Mouse (Mus musculus) midbrain, embryonic 14.5 days (tissue): ENCODE results near the gene Map4k3. TPM values are rescaled to one million over a fixed set of nuclear protein-coding genes. Genes with fewer than 3 reads are reported as not detected.
A peak's percentile ranks its signal among the peaks of the same experiment; 100 is the strongest.

Experiments used
- ATAC-seq: fragments of 200-750 bp; cut with Nextera tagmentation; 2 replicates; pipeline ENCODE4 v1.8.0; 2017; ENCODE audit warnings: moderate number of reproducible peaks, moderate library complexity; ENCODE audit not compliant: low FRiP score, low TSS enrichment
- DNase-seq: peaks from one replicate; pipeline ENCODE4 v3.0.0-alpha.2; 2015
- H3K27ac ChIP-seq: fragments of 300-500 bp; sonication (generic); replicated peaks from 2 replicates; pipeline ENCODE4 v1.5.1; 2014; ENCODE audit warnings: mild to moderate bottlenecking, low read depth, low read length, moderate library complexity
- H3K27me3 ChIP-seq: fragments of 300-500 bp; sonication (generic); 2 replicates; pipeline ENCODE4 v1.6.1; 2014; ENCODE audit warnings: low read length, control low read depth, mixed read lengths; ENCODE audit not compliant: control insufficient read depth, insufficient read depth
- H3K36me3 ChIP-seq: fragments of 300-500 bp; sonication (generic); 2 replicates; pipeline ENCODE4 v1.6.1; 2014; ENCODE audit warnings: low read length, control low read depth; ENCODE audit not compliant: control insufficient read depth, insufficient read depth
- H3K4me1 ChIP-seq: fragments of 300-500 bp; sonication (generic); 2 replicates; pipeline ENCODE4 v1.6.1; 2014; ENCODE audit warnings: mild to moderate bottlenecking, antibody characterized with exemption, low read length, control low read depth; ENCODE audit not compliant: control insufficient read depth, insufficient read depth
- H3K4me2 ChIP-seq: fragments of 300-500 bp; sonication (generic); 2 replicates; pipeline ENCODE4 v1.6.1; 2014; ENCODE audit warnings: mild to moderate bottlenecking, low read length, moderate library complexity
- H3K4me3 ChIP-seq: fragments of 300-500 bp; sonication (generic); replicated peaks from 2 replicates; pipeline ENCODE4 v1.5.1; 2014; ENCODE audit warnings: low read depth, low read length
- H3K9ac ChIP-seq: fragments of 300-500 bp; sonication (generic); replicated peaks from 2 replicates; pipeline ENCODE4 v1.6.1; 2014; ENCODE audit warnings: mild to moderate bottlenecking, low read length, moderate library complexity
- H3K9me3 ChIP-seq: fragments of 300-500 bp; sonication (generic); 2 replicates; pipeline ENCODE4 v1.6.1; 2016; ENCODE audit warnings: low read length, control low read depth, mixed read lengths; ENCODE audit not compliant: control insufficient read depth
- WGBS: fragments of 180-500 bp; shearing (Covaris S2); extraction: QIAGEN DNeasy Blood & Tissue Kit; methylation state at CpG from one replicate; pipeline ENCODE4 v1.1.7; 2014; 5-methylcytosine and 5-hydroxymethylcytosine counted together
- polyA plus RNA-seq: library from polyadenylated mRNA; unstranded; fragments of >200 nt; fragmentation: Nextera tagmentation; extraction: Ambion mirVana; gene quantifications from 2 replicates; pipeline ENCODE4 v1.2.1, GENCODE M21; 2014

Map4k3 gene
- polyA plus RNA-seq, 1 experiment from 2014 or later, result 39.7 TPM

DNA sequence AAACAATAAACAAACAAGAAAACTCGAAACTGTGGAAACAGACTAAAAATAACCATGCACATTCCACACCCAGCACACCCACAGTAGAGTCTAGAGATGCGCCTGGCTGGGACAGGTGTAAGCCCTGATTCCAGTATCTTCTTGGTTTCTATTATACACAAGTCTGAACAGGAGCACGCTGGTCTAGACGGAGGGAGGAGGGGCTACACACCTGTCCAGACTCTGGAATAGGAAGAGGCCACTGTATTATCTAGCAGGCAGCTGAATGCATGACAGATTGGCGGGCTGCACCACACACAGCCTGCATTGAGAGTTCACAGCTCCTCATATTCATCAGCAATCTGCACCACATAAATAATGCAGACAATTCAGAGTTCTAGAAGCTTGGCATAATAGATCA is 26.6 kb downstream of the Map4k3 start:
- DNase-seq (no peak), ATAC-seq (no peak)
- no peak overlapping the region for H3K4me2 ChIP-seq
- no peak overlapping the region for H3K4me3 ChIP-seq
- H3K36me3 ChIP-seq, result no peaks in the 10 kb centered on the region
- H3K9ac ChIP-seq, result no peak overlapping the region
- H3K9me3 ChIP-seq, result no peaks in the 10 kb centered on the region
- no peaks in the 10 kb centered on the region for H3K27me3 ChIP-seq
- no peak overlapping the region for H3K27ac ChIP-seq
- 76% methylated on average over 5 of the region's 5 CpGs for WGBS
- H3K4me1 ChIP-seq, result peaks cover 9% of the 10 kb centered on the region

DNA sequence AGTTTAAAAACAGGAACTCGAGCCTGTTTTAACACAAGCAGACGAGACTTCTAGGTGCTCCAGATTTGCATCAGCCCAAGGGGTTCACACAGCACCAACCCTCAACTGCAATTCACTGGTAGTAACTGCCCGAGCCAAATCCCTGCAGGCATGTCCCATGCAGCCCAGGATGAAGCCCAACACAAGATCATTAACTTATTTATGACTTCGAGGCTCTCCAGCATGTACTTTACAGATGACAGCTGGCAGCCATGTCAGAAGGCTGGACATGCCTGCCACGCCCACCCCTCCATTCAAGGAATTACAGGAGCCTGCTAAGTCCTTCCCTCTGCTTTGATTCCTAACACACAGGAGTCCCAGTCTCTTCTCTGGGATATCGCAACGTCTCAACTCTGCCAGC is 29.4 kb downstream of the Map4k3 start:
- Histone ChIP-seq H3K4me2 (no peak overlapping the region), H3K4me1 (peaks cover 9% of the 10 kb centered on the region), H3K9ac (no peak overlapping the region), H3K9me3 (no peaks in the 10 kb centered on the region), H3K36me3 (no peaks in the 10 kb centered on the region), H3K4me3 (no peak overlapping the region), H3K27ac (no peak overlapping the region), H3K27me3 (no peaks in the 10 kb centered on the region)
- ATAC-seq, result no peak
- 51% methylated on average over 7 of the region's 7 CpGs for WGBS
- DNase-seq, result peak; percentile 25

DNA sequence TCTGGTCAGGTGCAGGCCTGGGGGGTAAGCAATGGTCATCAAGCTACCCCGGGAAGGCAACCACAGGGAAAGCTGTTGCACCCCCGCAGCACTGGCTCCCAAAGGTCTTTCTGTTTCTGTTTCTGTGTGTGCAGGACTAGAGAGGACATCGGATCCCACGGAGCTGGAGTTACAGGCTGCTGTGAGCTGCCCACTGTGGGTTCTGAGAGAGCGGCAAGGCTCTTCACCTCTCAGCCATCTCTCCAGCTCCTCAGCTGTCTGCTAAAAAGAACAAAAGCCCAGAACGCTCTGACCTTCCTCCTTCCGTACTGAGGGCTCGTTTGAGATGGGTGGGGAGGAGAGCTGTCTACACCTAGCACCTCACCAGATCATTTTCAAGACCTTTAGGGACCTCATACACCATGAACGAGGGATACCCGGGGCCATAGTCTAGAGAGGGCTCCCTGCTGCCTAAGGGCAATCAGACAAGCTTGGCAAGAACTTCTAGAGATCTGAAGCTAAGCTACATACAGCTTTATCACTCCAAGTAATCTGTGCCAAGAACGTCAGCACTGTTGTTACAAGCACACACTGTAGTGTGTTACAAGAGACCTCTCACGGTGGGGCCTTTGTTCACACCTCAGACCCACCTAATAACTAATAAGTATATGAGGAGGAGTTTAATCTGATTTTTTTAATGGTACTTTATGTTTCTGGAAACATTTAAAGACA is 29.9 kb downstream of the Map4k3 start:
- Histone ChIP-seq H3K36me3 (no peaks in the 10 kb centered on the region), H3K27me3 (no peaks in the 10 kb centered on the region), H3K27ac (peak overlapping the region; percentile 32; the same call in 1 of the 2 replicates), H3K4me2 (no peak overlapping the region), H3K9me3 (no peaks in the 10 kb centered on the region), H3K4me3 (no peak overlapping the region), H3K4me1 (peaks cover 9% of the 10 kb centered on the region), H3K9ac (no peak overlapping the region)
- no peak for DNase-seq
- no peak for ATAC-seq
- WGBS, result 66% methylated on average over 12 of the region's 12 CpGs

DNA sequence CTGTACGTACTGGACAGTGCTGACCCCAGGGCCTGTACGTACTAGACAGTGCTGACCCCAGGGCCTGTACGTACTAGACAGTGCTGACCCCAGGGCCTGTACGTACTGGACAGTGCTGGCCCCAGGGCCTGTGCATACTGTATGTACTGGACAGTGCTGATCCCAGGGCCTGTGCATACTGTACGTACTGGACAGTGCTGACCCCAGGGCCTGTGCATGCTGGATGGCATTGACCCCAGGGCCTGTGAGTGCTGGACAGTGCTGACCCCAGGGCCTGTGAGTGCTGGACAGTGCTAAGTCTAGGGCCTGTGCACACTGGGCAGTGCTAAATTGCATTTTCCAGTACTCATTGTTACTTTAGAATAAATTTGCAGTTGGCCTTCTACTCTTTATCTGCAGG is 31.3 kb downstream of the Map4k3 start:
- H3K4me2 ChIP-seq, result no peak overlapping the region
- H3K4me3 ChIP-seq, result no peak overlapping the region
- DNase-seq (no peak), ATAC-seq (0 out of 2 replicates have a peak, but pooled peaks have one; percentile 20)
- WGBS, result 92% methylated on average over 5 of the region's 5 CpGs
- H3K4me1 ChIP-seq, result peaks cover 9% of the 10 kb centered on the region
- H3K27me3 ChIP-seq, result no peaks in the 10 kb centered on the region
- H3K36me3 ChIP-seq, result no peaks in the 10 kb centered on the region
- no peaks in the 10 kb centered on the region for H3K9me3 ChIP-seq
- H3K9ac ChIP-seq, result no peak overlapping the region
- H3K27ac ChIP-seq, result no peak overlapping the region

DNA sequence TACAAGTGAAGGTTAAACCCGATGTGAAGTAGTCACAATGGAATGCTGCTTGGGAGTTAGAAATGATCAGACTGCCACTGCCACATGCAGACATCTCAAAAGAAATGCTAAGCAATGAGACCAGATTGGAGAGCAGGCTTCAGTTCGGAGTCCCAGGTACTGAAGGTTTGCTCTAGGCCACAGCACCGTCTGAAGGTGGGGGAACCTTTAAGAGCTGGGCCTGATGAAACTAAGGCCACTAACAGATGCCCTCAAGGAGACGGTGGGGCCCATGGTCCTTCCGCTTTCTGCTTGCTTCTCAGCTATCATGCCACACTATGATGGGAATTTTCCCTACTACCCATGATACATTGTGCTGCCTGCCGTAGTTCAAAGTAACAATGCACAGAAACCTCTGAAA is 32.1 kb downstream of the Map4k3 start:
- Histone ChIP-seq H3K36me3 (no peaks in the 10 kb centered on the region), H3K4me2 (no peak overlapping the region), H3K4me3 (no peak overlapping the region), H3K27ac (no peak overlapping the region), H3K4me1 (peaks cover 4% of the 10 kb centered on the region), H3K9ac (no peak overlapping the region), H3K27me3 (no peaks in the 10 kb centered on the region), H3K9me3 (no peaks in the 10 kb centered on the region)
- 96% methylated on average over 6 of the region's 6 CpGs for WGBS
- no peak for ATAC-seq
- DNase-seq, result no peak

DNA sequence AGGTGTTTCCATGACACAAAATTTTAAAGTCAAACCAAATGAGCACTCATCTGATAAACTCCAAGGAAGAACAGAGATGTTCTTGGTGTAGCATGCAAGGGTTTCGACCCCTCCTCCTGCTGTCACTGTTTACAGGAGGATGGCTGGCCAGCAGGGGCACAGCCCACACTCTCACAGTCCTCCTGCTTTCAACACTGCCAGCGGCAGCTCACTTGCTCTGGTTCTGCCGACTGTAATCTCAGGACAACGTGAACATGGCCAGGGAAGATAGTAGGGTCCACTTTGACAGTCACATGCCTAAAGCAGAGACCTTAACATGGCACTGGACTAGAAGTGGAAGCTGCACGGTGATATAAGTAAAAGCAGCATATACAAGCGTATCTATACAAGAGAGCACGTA is 34.6 kb downstream of the Map4k3 start:
- Histone ChIP-seq H3K36me3 (no peaks in the 10 kb centered on the region), H3K9ac (no peak overlapping the region), H3K27me3 (no peaks in the 10 kb centered on the region), H3K4me2 (no peak overlapping the region), H3K4me3 (no peak overlapping the region), H3K27ac (no peak overlapping the region), H3K4me1 (no peaks in the 10 kb centered on the region), H3K9me3 (no peaks in the 10 kb centered on the region)
- DNase-seq (no peak), ATAC-seq (no peak)
- 67% methylated on average over 7 of the region's 7 CpGs for WGBS

DNA sequence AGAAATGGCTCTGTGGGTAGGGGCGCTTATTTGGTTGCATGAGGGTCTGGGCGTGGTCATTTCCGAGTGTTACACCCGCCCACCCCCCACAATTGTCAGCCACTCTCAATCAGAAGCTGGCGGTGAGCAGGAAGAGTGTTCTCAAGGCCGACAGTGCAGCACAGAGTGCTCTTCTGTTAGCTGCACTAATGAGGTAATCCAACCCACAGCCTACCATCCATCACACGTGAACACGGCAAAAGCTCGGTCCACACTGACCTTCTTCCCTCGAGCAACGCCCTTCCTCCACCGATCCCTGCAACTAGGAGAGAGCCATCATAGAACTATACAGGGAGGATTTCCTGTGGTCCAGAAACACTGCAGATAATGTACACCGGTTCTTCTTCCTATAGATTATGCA is 36.1 kb downstream of the Map4k3 start:
- Histone ChIP-seq H3K27ac (no peak overlapping the region), H3K9me3 (no peaks in the 10 kb centered on the region), H3K27me3 (no peaks in the 10 kb centered on the region), H3K36me3 (no peaks in the 10 kb centered on the region), H3K9ac (no peak overlapping the region), H3K4me1 (no peaks in the 10 kb centered on the region), H3K4me3 (no peak overlapping the region), H3K4me2 (no peak overlapping the region)
- ATAC-seq (no peak), DNase-seq (no peak)
- 92% methylated on average over 13 of the region's 13 CpGs for WGBS

DNA sequence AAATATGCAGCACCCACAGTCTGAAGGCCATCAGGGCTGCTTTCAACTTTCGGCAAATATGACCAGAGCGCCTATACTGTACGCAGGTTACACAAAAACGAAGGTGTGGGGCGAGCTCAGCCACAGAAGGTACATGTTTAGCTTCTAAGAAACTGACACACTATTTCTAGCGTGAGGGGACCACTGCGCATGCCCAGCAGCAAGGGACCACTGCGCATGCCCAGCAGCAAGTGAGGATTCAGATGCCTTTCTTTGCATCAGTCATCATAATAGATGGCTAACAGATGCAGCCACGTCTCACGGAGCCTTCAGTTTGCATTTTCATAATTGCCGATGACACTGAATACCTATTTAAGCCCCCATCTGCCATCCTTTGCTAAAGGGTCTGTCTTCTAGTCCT is 39.6 kb downstream of the Map4k3 start:
- H3K27me3 ChIP-seq, result no peaks in the 10 kb centered on the region

DNA sequence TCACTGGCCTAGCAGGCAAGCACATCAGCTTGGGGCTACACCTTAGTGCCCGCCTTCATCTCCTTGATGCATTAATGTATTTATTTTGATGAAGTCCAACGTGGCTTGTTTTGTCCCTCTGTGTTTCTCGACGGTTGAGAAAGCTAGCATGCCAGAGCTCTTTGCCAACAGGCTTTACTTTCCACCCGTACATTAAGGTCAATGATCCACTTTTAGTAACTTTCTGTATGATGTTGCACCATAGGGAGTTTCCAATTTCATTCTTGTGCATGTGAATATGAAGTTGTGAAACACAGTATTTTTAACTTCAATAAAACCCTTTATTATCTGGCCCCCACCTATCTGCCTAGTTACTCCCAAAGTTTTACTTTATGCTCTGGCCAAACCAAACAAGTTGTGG is 42.2 kb downstream of the Map4k3 start:
- Histone ChIP-seq H3K4me1 (no peaks in the 10 kb centered on the region), H3K9me3 (no peaks in the 10 kb centered on the region), H3K27ac (no peak overlapping the region), H3K27me3 (no peaks in the 10 kb centered on the region), H3K4me3 (no peak overlapping the region), H3K9ac (no peak overlapping the region), H3K36me3 (no peaks in the 10 kb centered on the region), H3K4me2 (no peak overlapping the region)
- 90% methylated on average over 5 of the region's 5 CpGs for WGBS
- ATAC-seq, result no peak
- no peak for DNase-seq

More for the DNA sequence above, 39.6 kb downstream of the Map4k3 start:
- Histone ChIP-seq H3K4me2 (no peak overlapping the region), H3K36me3 (no peaks in the 10 kb centered on the region), H3K4me1 (no peaks in the 10 kb centered on the region), H3K9ac (no peak overlapping the region), H3K27ac (no peak overlapping the region), H3K9me3 (no peaks in the 10 kb centered on the region), H3K4me3 (no peak overlapping the region)
- WGBS, result 77% methylated on average over 11 of the region's 11 CpGs
- ATAC-seq (no peak), DNase-seq (peak; percentile 42)
